Mouse (Mus musculus): ENCODE measurements around the gene Lama4.

Gene Lama4

DNA sequence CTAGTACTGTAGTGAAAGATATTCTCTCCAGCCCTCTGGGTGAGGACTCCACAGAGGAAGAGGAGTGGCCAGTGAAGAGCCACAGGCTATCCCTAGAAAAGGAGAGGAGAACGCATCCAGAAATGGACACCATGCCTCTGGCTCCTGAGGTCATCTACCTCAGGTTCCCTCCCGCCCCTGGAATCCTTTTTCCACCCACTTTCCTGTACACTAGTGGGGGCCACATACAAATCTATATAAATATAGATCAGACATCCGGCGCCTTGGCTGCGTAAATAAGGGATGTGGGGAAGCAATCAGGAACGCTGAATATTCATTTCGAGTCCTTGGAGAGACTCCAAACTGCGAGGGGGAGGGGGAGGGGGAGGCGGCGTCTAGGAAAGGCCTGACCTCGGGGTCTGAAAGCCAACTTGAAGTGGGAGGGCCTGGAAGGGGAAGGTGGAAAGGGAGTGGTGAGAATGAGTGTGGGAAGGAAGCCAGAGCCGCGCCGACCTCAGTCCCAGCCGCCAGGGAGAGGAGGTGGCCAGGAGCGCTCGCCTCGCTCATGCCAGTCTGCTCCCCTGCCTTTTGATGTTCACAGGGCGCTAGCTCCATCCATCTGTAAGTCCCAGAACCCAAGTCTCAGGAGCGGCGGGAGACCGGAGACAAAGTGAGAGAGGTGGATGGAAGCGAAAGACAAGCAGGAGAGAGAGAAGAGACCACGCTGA is at the start of gene Lama4:
Lama4 (plus strand) TSS at position 441 of the 707 bp plus-strand sequence.
- no peak for DNase-seq (ENCODE audit: low spot score)

- no peak for DNase-seq (ENCODE audit: low spot score)
These were observed 49.2 kb upstream of the Lama4 start for GRCm38 (mm10) chr10:38916027-38916617.

DNA sequence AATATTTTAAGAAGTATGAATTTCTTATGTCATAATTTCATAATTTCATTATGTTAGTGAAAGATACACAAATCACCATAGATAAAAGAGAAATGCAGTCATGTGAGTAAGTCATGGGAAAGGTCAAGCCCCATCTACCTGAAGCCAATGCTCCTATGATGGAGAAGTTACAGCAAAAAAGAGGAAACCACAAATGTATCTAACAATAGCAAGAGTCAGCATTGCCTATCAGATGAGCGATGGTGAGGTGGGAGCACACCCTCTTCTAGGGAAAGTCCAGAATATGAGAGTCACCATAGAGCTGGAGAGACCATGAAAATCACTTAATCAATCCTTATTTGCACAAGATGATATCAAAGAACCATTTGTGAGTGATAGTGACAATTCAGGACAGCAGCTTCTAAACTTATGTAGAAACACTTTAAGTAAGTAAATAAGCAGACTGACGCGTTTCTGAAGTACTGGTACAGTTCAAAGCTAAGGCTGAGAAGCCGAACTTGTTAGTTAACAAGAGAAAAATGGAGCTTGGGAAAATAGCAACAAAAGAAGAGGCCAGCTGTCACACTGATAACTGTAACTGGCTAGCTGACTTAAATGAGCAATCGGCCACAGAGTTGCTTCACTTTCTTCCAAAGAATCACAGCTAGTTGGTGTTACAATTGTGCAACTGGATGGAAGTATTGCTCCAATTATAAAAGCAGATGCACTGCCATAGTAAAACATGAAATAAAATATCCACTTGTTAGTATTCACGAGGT is 36.2 kb upstream of the Lama4 start:
- no peak for DNase-seq (ENCODE audit: low spot score)

DNA sequence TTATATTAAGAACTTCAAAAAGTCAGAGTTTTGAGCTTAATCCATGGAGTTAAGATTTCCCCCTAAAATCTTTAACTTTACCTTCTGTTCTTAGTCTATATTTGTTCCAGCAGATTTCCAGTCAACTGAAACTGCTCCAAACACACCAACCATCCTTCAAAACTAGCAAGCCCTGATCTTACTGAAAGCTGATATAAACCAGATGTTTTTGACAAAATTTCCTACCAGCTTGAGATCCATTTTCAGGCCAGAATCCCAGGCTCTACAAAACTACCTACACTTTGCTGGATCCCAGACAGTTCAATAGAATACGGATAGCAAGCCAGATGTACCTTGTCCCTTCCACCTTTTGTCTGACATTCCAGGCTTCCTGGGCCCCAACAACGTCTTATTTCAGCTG is 20.6 kb upstream of the Lama4 start:
- DNase-seq (ENCODE audit: low spot score): no peak

GRCm38 (mm10) chr10:38961920-38962319 is 3.4 kb upstream of the Lama4 start:
- DNase-seq (ENCODE audit: low spot score): no peak

DNA sequence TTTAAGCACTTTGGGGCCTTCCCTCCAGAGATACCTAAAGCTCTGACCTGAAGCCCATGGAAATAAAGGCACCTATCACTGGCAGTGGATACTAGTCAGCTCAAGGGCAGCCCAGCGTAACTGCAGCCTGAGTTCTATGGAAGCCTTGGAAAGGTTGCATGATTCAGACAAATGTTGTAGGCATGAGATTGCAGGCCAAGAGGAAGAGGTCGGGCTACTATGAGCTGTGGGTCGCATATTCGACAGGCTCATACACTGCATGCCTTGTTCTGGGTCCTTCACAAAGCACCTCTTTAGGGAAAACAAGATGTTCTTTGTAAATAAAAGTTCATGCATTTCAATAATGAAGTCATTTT is 618 bp upstream of the Lama4 start:
- no peak for DNase-seq (ENCODE audit: low spot score)

GRCm38 (mm10) chr10:38965857-38966256 is 542 bp downstream of the Lama4 start:
- peak; percentile 10 for DNase-seq (ENCODE audit: low spot score)

GRCm38 (mm10) chr10:38966646-38967045 is 1.3 kb downstream of the Lama4 start:
- DNase-seq (ENCODE audit: low spot score): no peak

DNA sequence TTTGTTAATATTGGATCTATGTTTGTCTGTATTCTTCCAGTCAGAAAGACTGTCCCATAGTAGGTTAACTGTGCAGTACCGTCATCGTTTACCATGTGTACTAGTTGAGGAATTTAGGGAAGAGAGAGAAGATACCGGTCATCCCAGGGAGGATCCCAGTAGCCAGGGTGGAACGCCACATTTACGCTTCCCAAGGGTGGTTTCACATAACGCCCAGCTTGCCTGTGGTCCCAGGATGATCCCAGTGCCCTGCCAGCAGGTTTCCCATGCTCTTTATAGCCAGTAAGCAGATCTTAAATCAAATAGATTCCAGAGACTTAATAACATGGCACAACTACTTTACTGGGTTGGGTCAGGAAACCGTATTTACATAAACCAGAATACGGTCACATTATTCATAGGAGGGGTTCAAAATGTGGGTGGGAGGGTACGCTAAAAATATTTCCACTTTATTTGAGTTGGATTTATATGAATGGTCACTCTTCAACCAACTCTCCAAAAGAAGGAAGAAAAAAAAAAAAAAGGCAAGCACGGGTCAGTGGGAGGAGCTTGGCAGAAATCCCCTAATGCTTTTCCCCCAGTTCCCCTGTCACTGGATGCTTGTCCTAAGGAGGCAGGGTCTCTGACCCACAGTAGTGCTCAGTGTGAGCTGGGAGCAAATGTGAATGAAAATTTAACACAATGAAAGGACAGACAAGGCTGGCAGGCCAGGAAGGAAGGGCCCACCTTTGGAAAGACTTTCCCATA is 3.2 kb downstream of the Lama4 start:
- no peak for DNase-seq (ENCODE audit: low spot score)

DNA sequence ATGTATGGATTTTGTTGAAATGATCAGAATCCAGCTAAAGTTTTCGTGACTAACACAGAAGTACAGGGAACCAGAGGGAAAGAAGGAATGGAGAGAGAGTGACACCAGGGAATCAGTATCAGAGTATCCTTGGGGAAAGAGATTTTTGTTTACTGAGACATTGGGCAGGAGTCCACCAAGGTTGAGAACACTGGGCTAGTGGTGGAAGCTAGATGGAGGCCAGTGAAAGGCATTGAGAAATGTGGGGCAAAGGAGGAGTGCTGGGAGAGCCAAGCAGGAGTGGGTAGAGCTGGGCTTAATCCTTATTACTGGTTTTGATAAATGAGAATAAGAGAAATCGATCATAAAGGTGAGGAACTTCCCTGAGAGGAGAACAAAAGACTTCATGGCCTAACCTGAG is 4.2 kb downstream of the Lama4 start:
- DNase-seq (ENCODE audit: low spot score): no peak

DNA sequence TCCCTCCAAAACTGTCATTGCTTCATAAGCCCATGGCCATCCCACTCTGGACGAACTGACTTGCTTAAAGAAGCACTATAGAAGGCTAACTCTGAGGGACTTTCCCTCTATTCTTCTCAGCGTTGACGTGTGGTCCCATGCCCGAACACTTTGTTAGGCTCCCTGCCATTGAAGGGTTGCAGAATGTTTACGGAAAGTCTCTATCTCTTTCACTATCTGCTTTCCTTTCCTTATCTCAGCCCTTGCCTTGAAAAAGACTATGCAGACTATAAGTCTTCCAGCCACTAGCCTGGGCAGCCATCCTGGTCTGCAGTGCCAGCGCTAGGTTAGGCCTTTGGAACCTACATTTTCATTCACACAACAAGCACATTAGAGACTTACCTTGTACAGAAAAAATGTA is 4.7 kb downstream of the Lama4 start:
- no peak for DNase-seq (ENCODE audit: low spot score)

DNA sequence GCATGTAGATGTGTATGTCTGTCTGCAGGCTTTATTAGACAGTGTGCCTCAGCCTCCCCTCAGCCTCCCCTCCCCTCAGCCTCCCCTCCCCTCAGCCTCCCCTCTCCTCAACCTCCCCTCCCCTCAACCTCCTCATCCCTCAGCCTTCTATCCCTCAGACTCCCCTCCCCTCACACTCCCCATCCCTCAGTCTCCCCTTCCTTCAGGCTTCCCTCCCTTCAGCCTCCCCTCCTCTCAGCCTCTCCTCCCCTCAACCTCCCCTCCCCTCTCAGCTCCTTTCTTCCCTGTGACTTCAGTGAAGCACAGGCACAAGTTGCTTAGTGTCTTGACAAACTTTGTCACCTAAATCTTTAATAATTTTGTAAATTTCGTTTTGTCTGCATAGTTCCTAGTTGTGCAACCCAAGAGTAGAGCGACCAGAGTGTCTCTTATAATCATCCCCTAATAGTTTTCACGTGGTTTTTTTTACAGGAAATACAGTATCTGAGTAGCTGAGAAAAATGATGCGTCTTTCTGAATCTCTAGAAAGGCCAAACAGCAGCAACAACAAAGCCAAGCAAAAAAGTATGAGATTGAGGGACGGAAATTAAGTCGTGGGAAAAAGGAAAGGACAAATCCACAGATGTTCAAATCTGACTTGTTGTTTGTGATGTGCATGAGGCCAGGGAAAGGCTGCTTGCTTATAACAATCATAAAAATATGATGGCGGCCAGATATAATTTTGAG is 7.1 kb downstream of the Lama4 start:
- DNase-seq (ENCODE audit: low spot score): no peak

GRCm38 (mm10) chr10:38973016-38973415 is 7.7 kb downstream of the Lama4 start:
- DNase-seq (ENCODE audit: low spot score): no peak

- DNase-seq (ENCODE audit: low spot score): no peak
These were observed 12.9 kb downstream of the Lama4 start for GRCm38 (mm10) chr10:38978195-38978594.

DNA sequence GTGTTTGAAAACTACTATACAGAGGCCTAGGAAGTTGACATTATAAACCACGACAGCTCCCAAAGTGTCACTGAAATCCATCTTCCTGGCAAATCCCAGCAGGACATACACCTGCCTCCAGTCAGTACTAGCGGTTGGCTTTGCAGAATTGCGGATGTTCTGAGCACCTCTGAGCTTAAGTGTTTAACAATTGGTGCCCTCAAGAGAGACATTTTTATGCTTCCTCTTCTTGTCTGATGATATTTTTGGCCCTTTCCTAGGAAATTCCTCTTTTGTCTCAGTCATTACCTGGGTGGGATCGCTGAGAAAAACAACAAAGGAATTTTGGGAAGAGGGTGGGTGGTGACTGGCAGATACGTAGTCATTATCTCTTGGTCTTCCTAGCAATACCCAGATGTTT is 14.4 kb downstream of the Lama4 start:
- no peak for DNase-seq (ENCODE audit: low spot score)

DNA sequence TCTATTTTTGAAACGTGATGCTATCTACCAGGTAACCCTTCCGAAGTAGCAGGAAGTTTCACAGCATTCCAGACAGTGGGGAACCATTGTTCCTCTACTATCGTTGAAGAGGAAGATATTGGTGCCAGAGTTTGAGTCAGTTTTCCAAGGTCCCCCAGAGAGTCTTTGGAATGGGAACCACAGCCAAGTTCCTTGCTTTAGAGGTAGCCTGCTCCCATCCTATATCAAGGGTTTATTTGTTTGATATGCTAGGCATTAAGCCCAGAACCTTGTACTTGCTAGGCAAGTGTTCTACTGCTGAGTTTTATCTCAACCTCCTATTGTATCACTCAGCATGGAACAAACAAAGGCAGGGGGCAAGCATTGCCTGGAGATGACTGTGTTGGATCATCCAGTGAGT is 15.7 kb downstream of the Lama4 start:
- DNase-seq (ENCODE audit: low spot score): no peak

GRCm38 (mm10) chr10:38984358-38985075 is 19.2 kb downstream of the Lama4 start:
- no peak for DNase-seq (ENCODE audit: low spot score)

DNA sequence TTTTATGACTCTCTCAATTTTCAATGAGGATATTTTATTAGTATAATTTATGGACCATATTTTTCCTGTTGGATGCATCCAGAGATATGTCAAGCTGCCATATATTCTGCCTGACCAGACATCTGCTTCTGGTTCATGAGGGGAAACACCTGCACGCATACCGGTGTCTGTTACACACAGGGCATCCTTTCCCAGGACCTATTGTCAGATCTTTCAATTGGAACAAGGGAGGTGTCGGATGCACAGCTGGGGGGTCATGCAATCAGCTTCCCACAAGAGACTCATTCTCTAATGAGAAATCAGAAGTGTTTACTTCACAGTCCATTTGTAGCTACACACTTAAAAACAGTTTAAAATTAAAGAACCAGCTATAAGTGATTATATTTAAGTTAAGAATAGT is 20.7 kb downstream of the Lama4 start:
- no peak for DNase-seq (ENCODE audit: low spot score)

- DNase-seq (ENCODE audit: low spot score): no peak
These were observed 27.5 kb downstream of the Lama4 start for GRCm38 (mm10) chr10:38992827-38993226.

GRCm38 (mm10) chr10:38993632-38994424 is 28.5 kb downstream of the Lama4 start:
- DNase-seq (ENCODE audit: low spot score): no peak
